Mouse (Mus musculus) MEL (cell line): ENCODE results near the gene Xrcc6. TPM values are rescaled to one million over a fixed set of nuclear protein-coding genes. Genes with fewer than 3 reads are reported as not detected.
A peak's percentile ranks its signal among the peaks of the same experiment; 100 is the strongest.
"Not testable (repeated sequence)": the region's sequence is repeated elsewhere in the genome, so short reads cannot be mapped to it uniquely, and the experiment has no call there.

Experiments
- DNase-seq: peaks from one replicate; pipeline ENCODE4 v3.0.0; 2011; ENCODE audit warnings: low read depth, low spot score
- H3K27ac ChIP-seq: 2 replicates; pipeline ENCODE4 v1.5.1; 2012; ENCODE audit warnings: low read depth, mild to moderate bottlenecking, control low read depth, low read length, moderate library complexity; ENCODE audit not compliant: control insufficient read depth
- H3K27me3 ChIP-seq, 2 experiments: fragments of 150-350 bp in 1 of 2; sonication (generic) in 1 of 2; 2 replicates each; pipeline ENCODE4 v1.6.1; 2012; ENCODE audit warnings: low read length in 2 of 2, mild to moderate bottlenecking in 2 of 2, improper control_type of control experiment in 1 of 2, moderate library complexity in 1 of 2; ENCODE audit not compliant: insufficient read depth in 2 of 2, control insufficient read depth in 1 of 2
- H3K36me3 ChIP-seq, 2 experiments: 2 replicates each; pipeline ENCODE4 v1.6.1; 2012 to 2014; ENCODE audit warnings: low read length in 2 of 2, improper control_type of control experiment in 1 of 2, inconsistent platforms in 1 of 2, mild to moderate bottlenecking in 1 of 2; ENCODE audit not compliant: insufficient read depth in 2 of 2, control insufficient read depth in 1 of 2
- H3K4me1 ChIP-seq, 2 experiments: fragments of 150-350 bp in 1 of 2; sonication (generic) in 1 of 2; 2 replicates each; pipeline ENCODE4 v1.6.1; 2012; ENCODE audit warnings: low read length in 2 of 2, improper control_type of control experiment in 1 of 2, mild to moderate bottlenecking in 1 of 2; ENCODE audit not compliant: insufficient read depth in 2 of 2, control insufficient read depth in 1 of 2
- H3K4me3 ChIP-seq, 2 experiments: fragments of 150-350 bp in 1 of 2; sonication (generic) in 1 of 2; 2 replicates each; pipeline ENCODE4 v1.5.1; 2012; ENCODE audit warnings: low read depth in 2 of 2, low read length in 2 of 2, mild to moderate bottlenecking in 2 of 2, moderate library complexity in 2 of 2, control low read depth in 1 of 2, improper control_type of control experiment in 1 of 2; ENCODE audit not compliant: control insufficient read depth in 1 of 2, insufficient read depth in 1 of 2
- H3K79me2 ChIP-seq: 2 replicates; pipeline ENCODE4 v1.6.1; 2012; ENCODE audit warnings: mild to moderate bottlenecking, low read length, moderate library complexity; ENCODE audit not compliant: control insufficient read depth, poor library complexity, insufficient read depth
- H3K9ac ChIP-seq: 2 replicates; pipeline ENCODE4 v1.6.1; 2012; ENCODE audit warnings: low read depth, mild to moderate bottlenecking, control low read depth, low read length, moderate library complexity; ENCODE audit not compliant: control insufficient read depth, poor library complexity, severe bottlenecking
- H3K9me3 ChIP-seq: fragments of 150-350 bp; sonication (generic); replicated peaks from 2 replicates; pipeline ENCODE4 v1.6.1; 2012; ENCODE audit warnings: mild to moderate bottlenecking, low read length, improper control_type of control experiment, moderate library complexity; ENCODE audit not compliant: insufficient read depth
- CHD2 ChIP-seq: IDR thresholded peaks from 2 replicates; pipeline ENCODE4 v1.6.1; 2011; ENCODE audit warnings: low read length, improper control_type of control experiment
- E2F4 ChIP-seq: IDR thresholded peaks from 2 replicates; pipeline ENCODE4 v1.6.1; 2011; ENCODE audit warnings: low read depth, low read length, improper control_type of control experiment, borderline replicate concordance
- ELF1 ChIP-seq: IDR thresholded peaks from 2 replicates; pipeline ENCODE4 v1.6.1; 2014; ENCODE audit warnings: low read depth, mild to moderate bottlenecking, inconsistent platforms, low read length, improper control_type of control experiment, moderate library complexity
- EP300 ChIP-seq, 2 experiments: IDR thresholded peaks; 2 replicates each; pipeline ENCODE4 v1.6.1; 2011; ENCODE audit warnings: improper control_type of control experiment in 2 of 2, low read length in 2 of 2, low read depth in 1 of 2, mild to moderate bottlenecking in 1 of 2
- ETS1 ChIP-seq: IDR thresholded peaks from 2 replicates; pipeline ENCODE4 v1.6.1; 2012; ENCODE audit warnings: low read depth, mild to moderate bottlenecking, inconsistent platforms, low read length, improper control_type of control experiment, moderate library complexity
- GATA1 ChIP-seq: IDR thresholded peaks from 2 replicates; pipeline ENCODE4 v1.6.1; 2011; ENCODE audit warnings: low read depth, low read length, improper control_type of control experiment
- KAT2A ChIP-seq: conservative IDR thresholded peaks from 2 replicates; pipeline ENCODE4 v1.6.1; 2012; ENCODE audit warnings: low read depth, low read length, improper control_type of control experiment, inconsistent platforms
- MAX ChIP-seq: IDR thresholded peaks from 2 replicates; pipeline ENCODE4 v1.6.1; 2011; ENCODE audit warnings: low read length, improper control_type of control experiment
- MAZ ChIP-seq: IDR thresholded peaks from 2 replicates; pipeline ENCODE4 v1.6.1; 2012; ENCODE audit warnings: low read depth, mild to moderate bottlenecking, inconsistent platforms, low read length, improper control_type of control experiment
- MEF2A ChIP-seq: IDR thresholded peaks from 2 replicates; pipeline ENCODE4 v1.6.1; 2014; ENCODE audit warnings: low read depth, mild to moderate bottlenecking, inconsistent platforms, low read length, improper control_type of control experiment; ENCODE audit not compliant: poor library complexity, insufficient replicate concordance, severe bottlenecking; ENCODE audit errors: extremely low read depth
- MXI1 ChIP-seq: IDR thresholded peaks from 2 replicates; pipeline ENCODE4 v1.6.1; 2011; ENCODE audit warnings: mild to moderate bottlenecking, low read depth, low read length, improper control_type of control experiment
- MYB ChIP-seq: IDR thresholded peaks from 2 replicates; pipeline ENCODE4 v1.6.1; 2011; ENCODE audit warnings: mild to moderate bottlenecking, low read depth, low read length, improper control_type of control experiment
- MYC ChIP-seq: IDR thresholded peaks from 2 replicates; pipeline ENCODE4 v1.6.1; 2011; ENCODE audit warnings: low read depth, mild to moderate bottlenecking, low read length, improper control_type of control experiment, moderate library complexity
- NELFE ChIP-seq: IDR thresholded peaks from 2 replicates; pipeline ENCODE4 v1.6.1; 2011; ENCODE audit warnings: low read depth, low read length, improper control_type of control experiment
- NRF1 ChIP-seq: IDR thresholded peaks from 2 replicates; pipeline ENCODE4 v1.6.1; 2014; ENCODE audit warnings: low read depth, mild to moderate bottlenecking, inconsistent platforms, low read length, improper control_type of control experiment, moderate library complexity; ENCODE audit not compliant: poor library complexity, insufficient read depth, severe bottlenecking
- POLR2A ChIP-seq, 2 experiments: IDR thresholded peaks; 2 replicates each; pipeline ENCODE4 v1.6.1; 2011 to 2012; ENCODE audit warnings: low read length in 2 of 2, mild to moderate bottlenecking in 2 of 2, control low read depth in 1 of 2, improper control_type of control experiment in 1 of 2, low read depth in 1 of 2, moderate library complexity in 1 of 2; ENCODE audit not compliant: control insufficient read depth in 1 of 2, insufficient read depth in 1 of 2, poor library complexity in 1 of 2
- POLR2AphosphoS2 ChIP-seq: IDR thresholded peaks from 2 replicates; pipeline ENCODE4 v1.6.1; 2011; ENCODE audit warnings: low read length, improper control_type of control experiment
- POLR2AphosphoS5 ChIP-seq: IDR thresholded peaks from 2 replicates; pipeline ENCODE4 v1.6.1; 2012; ENCODE audit warnings: low read depth, borderline replicate concordance, mild to moderate bottlenecking, inconsistent platforms, low read length, moderate library complexity, mixed read lengths
- RAD21 ChIP-seq: IDR thresholded peaks from 2 replicates; pipeline ENCODE4 v1.6.1; 2011; ENCODE audit warnings: mild to moderate bottlenecking, low read depth, low read length, improper control_type of control experiment
- RCOR1 ChIP-seq: IDR thresholded peaks from 2 replicates; pipeline ENCODE4 v1.6.1; 2012; ENCODE audit warnings: low read depth, mild to moderate bottlenecking, inconsistent platforms, low read length, improper control_type of control experiment
- SIN3A ChIP-seq: IDR thresholded peaks from 2 replicates; pipeline ENCODE4 v1.6.1; 2012; ENCODE audit warnings: low read length, improper control_type of control experiment, inconsistent platforms
- TCF12 ChIP-seq: IDR thresholded peaks from 2 replicates; pipeline ENCODE4 v1.6.1; 2014; ENCODE audit warnings: low read depth, mild to moderate bottlenecking, inconsistent platforms, low read length, improper control_type of control experiment, moderate library complexity
- UBTF ChIP-seq: IDR thresholded peaks from 2 replicates; pipeline ENCODE4 v1.6.1; 2012; ENCODE audit warnings: low read depth, mild to moderate bottlenecking, inconsistent platforms, low read length, improper control_type of control experiment, moderate library complexity, borderline replicate concordance; ENCODE audit not compliant: insufficient read depth
- USF2 ChIP-seq, 2 experiments: IDR thresholded peaks; 2 replicates each; pipeline ENCODE4 v1.6.1; 2011 to 2012; ENCODE audit warnings: improper control_type of control experiment in 2 of 2, low read length in 2 of 2, borderline replicate concordance in 1 of 2, inconsistent platforms in 1 of 2, low read depth in 1 of 2, mild to moderate bottlenecking in 1 of 2; ENCODE audit not compliant: insufficient read depth in 1 of 2
- ZC3H11A ChIP-seq: IDR thresholded peaks from 2 replicates; pipeline ENCODE4 v1.6.1; 2012; ENCODE audit warnings: low read depth, mild to moderate bottlenecking, inconsistent platforms, low read length, improper control_type of control experiment
- ZKSCAN1 ChIP-seq: IDR thresholded peaks from 2 replicates; pipeline ENCODE4 v1.6.1; 2012; ENCODE audit warnings: low read depth, mild to moderate bottlenecking, inconsistent platforms, low read length, improper control_type of control experiment, moderate library complexity
- polyA plus RNA-seq, 2 experiments: library from polyadenylated mRNA; stranded (reverse) in 1 of 2; unstranded in 1 of 2; fragments of >175 nt in 1 of 2; fragments of >200 nt in 1 of 2; gene quantifications; 2 replicates each; pipeline versions ENCODE4 v1.2.1 to v1.2.4; 2012; ENCODE audit warnings: low replicate concordance in 2 of 2, low read depth in 1 of 2; ENCODE audit not compliant: insufficient read length in 2 of 2, insufficient read depth in 1 of 2, missing spikeins in 1 of 2
- total RNA-seq: library from RNA; depleted of rRNA; stranded (reverse); fragments of 300-350 nt; gene quantifications from 2 replicates; pipeline ENCODE4 v1.2.3, GENCODE M21; 2012

Xrcc6 gene
- total and polyA plus RNA-seq, 3 experiments = 108 TPM; not detected in 1

GRCm38 (mm10) chr15:81969173-81969572 lies 18.5 kb upstream of the Xrcc6 start:
- peaks cover 0 to 6% of the 10 kb centered on the region in 2 experiments; a peak in 3 of 4 replicates for H3K4me1 ChIP-seq
- H3K79me2 ChIP-seq = no peaks in the 10 kb centered on the region
- peak; percentile 85 for DNase-seq
- no peak for TF ChIP-seq MEF2A
- TF ChIP-seq MAX = peak; percentile 61; the same call in 1 of the 2 replicates
- TF ChIP-seq KAT2A = no peak
- peak; percentile 55 for TF ChIP-seq SIN3A
- TF ChIP-seq RCOR1 = no peak
- no peak for TF ChIP-seq NRF1
- no peak for TF ChIP-seq ZC3H11A
- TF ChIP-seq POLR2A (IDR thresholded peaks at IDR 0.05; ENCODE audit: control insufficient read depth in 1 of 2, insufficient read depth in 1 of 2, low read depth in 1 of 2, low read length in 2 of 2, poor library complexity in 1 of 2) = 0 out of 4 replicates have a peak, but pooled peaks of 1 of the 2 experiments have one; percentile 34
- 0 out of 2 replicates have a peak, but pooled peaks have one; percentile 10 for TF ChIP-seq TCF12
- TF ChIP-seq CHD2 = no peak
- TF ChIP-seq NELFE = no peak
- TF ChIP-seq MYB = no peak
- no peak for TF ChIP-seq UBTF
- peak in 1 of 2 experiments; percentile 20; a peak in 1 of 4 replicates for TF ChIP-seq EP300 (IDR thresholded peaks at IDR 0.05; ENCODE audit: low read depth in 1 of 2, low read length in 2 of 2)
- no peak for TF ChIP-seq POLR2AphosphoS2
- 0 out of 2 replicates have a peak, but pooled peaks have one; percentile 34 for TF ChIP-seq MYC
- TF ChIP-seq USF2 (IDR thresholded peaks at IDR 0.05; ENCODE audit: borderline replicate concordance in 1 of 2, insufficient read depth in 1 of 2, low read depth in 1 of 2, low read length in 2 of 2) = no peak
- no peak; the same call in 1 of the 2 replicates for TF ChIP-seq ETS1
- TF ChIP-seq MXI1 = peak; percentile 67
- no peak for TF ChIP-seq MAZ
- TF ChIP-seq ZKSCAN1 = no peak
- no peak for TF ChIP-seq E2F4
- 0 out of 2 replicates have a peak, but pooled peaks have one; percentile 12 for TF ChIP-seq GATA1
- no peak for TF ChIP-seq ELF1
- no peak for TF ChIP-seq RAD21
- no peak for TF ChIP-seq POLR2AphosphoS5
- TF ChIP-seq, all 39 proteins: peak for 8
- H3K4me3 ChIP-seq = peak overlapping the region; percentile 32 to 38; a peak in 3 of 4 replicates
- peak overlapping the region; percentile 33; the same call in 1 of the 2 replicates for H3K9ac ChIP-seq
- no peaks in the 10 kb centered on the region for H3K27me3 ChIP-seq
- no peaks in the 10 kb centered on the region for H3K9me3 ChIP-seq
- H3K36me3 ChIP-seq = peaks cover 0 to 5% of the 10 kb centered on the region in 2 experiments; a peak in 1 of 4 replicates
- no peak overlapping the region for H3K27ac ChIP-seq

- not testable (repeated sequence) for H3K36me3 ChIP-seq, H3K4me1 ChIP-seq, DNase-seq, H3K79me2 ChIP-seq, H3K27ac ChIP-seq, H3K27me3 ChIP-seq, H3K9ac ChIP-seq, H3K9me3 ChIP-seq
- H3K4me3 ChIP-seq = 0 out of 4 replicates have a peak overlapping the region, but pooled peaks of 1 of the 2 experiments have one; percentile 32
Measured at GRCm38 (mm10) chr15:81969635-81970034, 18.0 kb upstream of the Xrcc6 start.

- H3K27me3 ChIP-seq, H3K9ac ChIP-seq, H3K36me3 ChIP-seq, H3K9me3 ChIP-seq, H3K4me1 ChIP-seq, H3K27ac ChIP-seq, H3K4me3 ChIP-seq, DNase-seq, H3K79me2 ChIP-seq: not testable (repeated sequence)
Measured at GRCm38 (mm10) chr15:81970498-81970897, 17.1 kb upstream of the Xrcc6 start.
